Mouse (Mus musculus) heart, postnatal 36 days (tissue): Measurements from ENCODE around the gene Ndfip2. TPM values are rescaled to one million over a fixed set of nuclear protein-coding genes. Genes with fewer than 3 reads are reported as not detected.

Experiments used
- DNase-seq, 2 experiments: peaks; one replicate each; pipeline ENCODE4 v3.0.0; 2021 to 2022
- intact Hi-C: fragments of 180-260 bp; cut with DNase I; formaldehyde crosslinking; loops from one replicate; pipeline ENCODE4 v1.15.1; 2025
- total RNA-seq, 2 experiments: library from RNA; stranded (reverse); gene quantifications; 2 replicates each; pipeline ENCODE4 v1.2.3; 2021

Gene Ndfip2
- total RNA-seq, 2 experiments from 2014 or later: 17.0 to 19.4 TPM

DNA sequence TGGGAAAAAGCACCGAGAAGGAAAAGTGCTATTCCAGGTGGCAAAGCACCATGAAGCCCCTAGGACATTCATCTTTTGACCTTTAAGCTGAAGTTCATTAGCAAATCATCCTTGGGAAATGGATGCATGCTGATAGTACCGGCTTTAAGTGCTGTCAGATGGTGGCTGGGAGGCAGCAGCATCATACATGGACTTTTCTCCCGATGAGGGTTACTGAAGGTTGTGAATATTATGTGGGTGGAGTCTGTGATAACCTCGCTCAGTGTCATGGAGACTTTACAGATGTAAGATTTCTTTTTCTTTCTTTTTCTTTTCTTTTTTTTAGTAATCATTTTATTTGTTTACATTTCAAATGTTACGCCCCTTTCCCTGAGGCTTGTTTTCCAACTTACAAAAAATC lies 18.9 kb downstream of the Ndfip2 start:
- intact Hi-C loops: no loop called here
- DNase-seq: no peak

GRCm38 (mm10) chr14:105284062-105284461 lies 25.7 kb downstream of the Ndfip2 start:
- intact Hi-C loops: no loop called here
- no peak for DNase-seq

DNA sequence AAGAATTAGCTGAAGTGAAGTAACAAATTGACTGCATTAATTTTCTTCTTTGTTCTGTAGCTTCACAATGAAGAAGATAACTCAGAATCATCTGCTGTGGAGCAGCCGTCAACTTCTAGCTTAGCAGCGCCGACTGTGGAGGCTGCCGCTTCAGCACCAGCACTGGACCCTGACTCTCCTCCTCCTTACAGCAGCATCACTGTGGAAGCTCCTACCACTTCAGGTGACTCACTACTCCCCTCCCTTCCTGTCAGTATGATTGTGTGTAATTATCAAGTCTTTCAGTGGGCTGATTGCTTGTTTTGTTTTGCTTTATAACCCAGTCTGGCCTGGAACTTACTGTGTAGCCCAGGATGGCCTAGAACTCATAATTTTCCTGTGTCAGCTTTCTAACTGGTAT lies 29.2 kb downstream of the Ndfip2 start:
- intact Hi-C loops: no loop called here
- no peak for DNase-seq

GRCm38 (mm10) chr14:105287972-105288371 lies 29.6 kb downstream of the Ndfip2 start:
- intact Hi-C loops: no loop called here
- DNase-seq: no peak

DNA sequence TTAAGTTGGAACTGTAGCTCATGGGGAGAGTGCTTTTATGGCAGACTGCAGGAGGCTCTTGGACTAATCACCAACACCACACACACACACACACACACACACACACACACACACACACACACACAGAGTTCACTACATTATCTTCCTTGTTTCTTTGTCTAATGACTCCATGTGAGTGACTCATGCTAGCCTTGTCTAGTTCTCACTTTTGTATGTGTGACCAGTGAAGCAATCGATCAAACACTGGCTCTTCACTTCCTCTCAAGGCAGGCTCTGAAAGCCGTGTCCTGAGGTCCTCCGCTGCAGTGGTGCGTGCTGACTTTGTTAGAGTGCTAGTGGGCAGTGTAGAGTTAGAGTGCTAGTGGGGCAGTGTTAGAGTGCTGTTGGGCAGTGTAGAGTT lies 30.2 kb downstream of the Ndfip2 start:
- DNase-seq: no peak
- intact Hi-C loops: no loop called here

- intact Hi-C loops: loop anchor here (5.0 kb wide), 1 partner anchor 35 kb away; the partner anchor contains the start of gene Ndfip2
- no peak for DNase-seq
These were observed 33.8 kb downstream of the Ndfip2 start for GRCm38 (mm10) chr14:105292139-105292538.

DNA sequence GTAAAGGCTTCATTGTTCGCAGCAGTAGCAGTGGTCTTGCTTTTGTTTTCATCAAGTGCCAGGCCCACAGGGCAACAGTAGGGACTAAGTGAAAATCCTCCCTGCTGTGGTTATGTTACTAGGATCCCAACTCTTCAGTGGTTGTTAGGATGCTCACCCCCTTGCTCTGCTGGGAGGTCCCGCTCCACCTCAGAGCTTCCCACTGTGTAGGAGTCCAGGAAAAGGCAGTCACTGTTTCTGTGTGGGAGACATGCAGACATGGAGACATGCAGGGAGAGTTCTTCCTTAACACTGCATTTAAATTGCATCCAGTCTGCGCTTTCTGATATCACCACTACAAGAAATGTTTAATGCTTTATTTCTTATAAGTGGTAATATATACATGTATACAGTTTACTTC lies 35.4 kb downstream of the Ndfip2 start:
- no peak for DNase-seq
- intact Hi-C loops: loop anchor here (2.0 to 5.0 kb wide), 2 partner anchors 36 to 61 kb away; partner anchors contain the start of gene Ndfip2

- intact Hi-C loops: loop anchor here (1.0 to 2.0 kb wide), 2 partner anchors 63 to 111 kb away; no protein-coding TSS in a partner anchor
- no peak for DNase-seq
These were observed 37.6 kb downstream of the Ndfip2 start for GRCm38 (mm10) chr14:105295820-105296582.

- DNase-seq: no peak
- intact Hi-C loops: no loop called here
These were observed 41.4 kb downstream of the Ndfip2 start for GRCm38 (mm10) chr14:105299744-105300255.

DNA sequence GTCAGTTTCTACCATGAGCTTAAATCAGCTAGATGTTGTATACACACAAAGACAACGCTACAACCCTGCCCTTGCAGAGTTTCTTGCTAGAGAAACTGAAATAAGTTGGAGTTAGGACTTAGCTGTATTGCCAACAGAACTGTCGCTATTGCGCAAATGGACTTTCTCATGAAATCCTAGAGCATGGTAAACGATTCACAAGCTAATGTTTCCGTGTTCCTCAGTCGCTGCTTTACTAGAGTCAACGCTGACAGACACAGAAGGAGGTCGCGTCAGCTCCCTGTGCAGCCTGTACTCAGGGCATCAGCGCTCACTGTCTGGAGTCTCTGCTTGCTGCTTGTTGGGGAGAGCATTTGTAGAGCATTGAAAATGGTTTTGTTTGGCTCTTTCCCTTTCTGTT lies 42.2 kb downstream of the Ndfip2 start:
- DNase-seq: no peak
- intact Hi-C loops: no loop called here

- intact Hi-C loops: no loop called here
- DNase-seq: no peak
These were observed 44.3 kb downstream of the Ndfip2 start for GRCm38 (mm10) chr14:105302708-105303107.

DNA sequence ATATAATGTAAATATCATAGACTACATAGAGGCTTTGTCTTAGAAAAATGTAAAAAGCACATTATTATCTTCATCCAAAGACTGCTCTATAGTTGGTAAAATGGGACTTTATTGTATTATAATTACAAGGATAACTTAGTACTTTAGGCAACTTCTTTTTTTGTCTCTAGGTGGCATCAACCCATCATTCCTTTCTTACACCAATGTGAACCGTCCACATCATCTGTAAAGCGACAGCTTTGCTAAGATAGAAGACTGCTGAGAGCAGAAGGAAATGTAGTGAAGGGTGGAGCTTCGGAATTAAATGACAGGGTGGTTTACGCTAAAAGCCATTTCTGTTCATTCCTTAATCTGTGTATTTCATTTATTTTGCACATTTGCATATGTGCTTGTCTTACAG lies 49.3 kb downstream of the Ndfip2 start:
- intact Hi-C loops: no loop called here
- DNase-seq: no peak

- no peak for DNase-seq
- intact Hi-C loops: loop anchor here (5.0 to 10.0 kb wide), 3 partner anchors 162 to 585 kb away; partner anchors contain the start of gene Spry2
These were observed 54.0 kb downstream of the Ndfip2 start for GRCm38 (mm10) chr14:105312366-105312765.

DNA sequence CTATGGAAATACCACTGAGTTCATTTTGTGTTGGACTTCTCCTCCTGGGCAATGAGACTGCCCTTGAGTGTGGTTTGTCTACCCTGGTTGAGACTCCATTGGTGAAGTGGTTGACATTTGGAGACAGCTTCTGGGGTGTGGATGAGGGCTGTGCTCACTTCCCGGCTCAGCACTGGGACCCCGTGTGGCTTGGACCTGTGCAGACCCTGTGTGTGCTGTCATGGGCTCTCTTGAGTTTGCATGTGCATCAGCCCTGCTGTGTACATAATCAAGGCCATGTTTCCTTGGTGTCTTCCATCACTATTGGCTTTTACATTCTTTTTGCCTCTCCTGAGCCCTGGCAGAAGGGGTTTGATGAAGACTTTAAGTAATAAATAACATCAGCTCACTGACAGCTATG lies 54.6 kb downstream of the Ndfip2 start:
- intact Hi-C loops: loop anchor here (5.0 to 10.0 kb wide), 3 partner anchors 162 to 584 kb away; partner anchors contain the start of gene Spry2

GRCm38 (mm10) chr14:105313877-105314276 lies 55.5 kb downstream of the Ndfip2 start:
- peak in 1 of 2 experiments; percentile 20 for DNase-seq
- intact Hi-C loops: loop anchor here (2.0 to 10.0 kb wide), 5 partner anchors 15 to 583 kb away; partner anchors contain the start of gene Spry2

More for the DNA sequence above, 54.6 kb downstream of the Ndfip2 start:
- DNase-seq: no peak

GRCm38 (mm10) chr14:105321712-105322111 lies 63.3 kb downstream of the Ndfip2 start:
- intact Hi-C loops: loop anchor here (10.0 kb wide), 1 partner anchor 1103 kb away; no protein-coding TSS in a partner anchor
- DNase-seq: no peak

DNA sequence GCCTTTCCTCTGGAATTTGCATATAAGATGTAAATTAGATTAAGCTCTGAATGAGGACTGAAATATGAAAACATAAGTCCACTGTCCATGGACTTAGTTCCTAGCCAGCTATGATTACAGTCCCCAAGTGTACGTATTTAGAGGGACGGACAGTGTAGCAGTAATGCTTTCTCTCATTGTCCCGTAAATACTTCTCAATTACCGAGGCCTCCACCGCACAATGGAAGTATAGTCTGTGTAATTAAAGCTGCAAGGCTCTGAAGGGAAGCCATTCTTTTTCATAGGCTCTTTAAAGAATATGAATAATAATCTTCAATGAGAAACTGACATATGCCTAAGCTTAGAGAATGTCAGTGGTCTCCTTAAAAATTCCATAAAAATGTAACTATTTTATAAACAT lies 64.5 kb downstream of the Ndfip2 start:
- intact Hi-C loops: loop anchor here (10.0 kb wide), 1 partner anchor 1102 kb away; no protein-coding TSS in a partner anchor
- no peak for DNase-seq

DNA sequence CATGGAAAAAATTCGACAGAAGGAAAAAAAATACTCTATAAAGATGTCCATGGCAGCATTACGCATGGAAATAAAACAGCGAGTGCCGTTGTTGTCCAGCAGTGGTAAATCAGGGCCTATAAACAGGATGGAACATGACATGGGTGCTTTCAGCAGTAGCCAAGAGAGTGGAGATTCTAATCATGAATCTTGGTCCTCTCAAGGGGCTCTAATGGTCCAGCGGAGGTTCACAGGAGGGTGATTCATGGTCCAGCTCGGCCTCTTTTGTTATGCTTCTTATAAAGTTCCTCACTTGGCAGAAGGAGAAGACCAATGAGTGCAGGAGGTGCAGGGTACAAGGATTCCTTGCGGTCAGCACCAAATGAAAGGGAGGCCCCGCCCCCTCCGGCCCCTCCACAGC lies 65.1 kb downstream of the Ndfip2 start:
- intact Hi-C loops: loop anchor here (10.0 kb wide), 1 partner anchor 1101 kb away; no protein-coding TSS in a partner anchor
- no peak for DNase-seq

DNA sequence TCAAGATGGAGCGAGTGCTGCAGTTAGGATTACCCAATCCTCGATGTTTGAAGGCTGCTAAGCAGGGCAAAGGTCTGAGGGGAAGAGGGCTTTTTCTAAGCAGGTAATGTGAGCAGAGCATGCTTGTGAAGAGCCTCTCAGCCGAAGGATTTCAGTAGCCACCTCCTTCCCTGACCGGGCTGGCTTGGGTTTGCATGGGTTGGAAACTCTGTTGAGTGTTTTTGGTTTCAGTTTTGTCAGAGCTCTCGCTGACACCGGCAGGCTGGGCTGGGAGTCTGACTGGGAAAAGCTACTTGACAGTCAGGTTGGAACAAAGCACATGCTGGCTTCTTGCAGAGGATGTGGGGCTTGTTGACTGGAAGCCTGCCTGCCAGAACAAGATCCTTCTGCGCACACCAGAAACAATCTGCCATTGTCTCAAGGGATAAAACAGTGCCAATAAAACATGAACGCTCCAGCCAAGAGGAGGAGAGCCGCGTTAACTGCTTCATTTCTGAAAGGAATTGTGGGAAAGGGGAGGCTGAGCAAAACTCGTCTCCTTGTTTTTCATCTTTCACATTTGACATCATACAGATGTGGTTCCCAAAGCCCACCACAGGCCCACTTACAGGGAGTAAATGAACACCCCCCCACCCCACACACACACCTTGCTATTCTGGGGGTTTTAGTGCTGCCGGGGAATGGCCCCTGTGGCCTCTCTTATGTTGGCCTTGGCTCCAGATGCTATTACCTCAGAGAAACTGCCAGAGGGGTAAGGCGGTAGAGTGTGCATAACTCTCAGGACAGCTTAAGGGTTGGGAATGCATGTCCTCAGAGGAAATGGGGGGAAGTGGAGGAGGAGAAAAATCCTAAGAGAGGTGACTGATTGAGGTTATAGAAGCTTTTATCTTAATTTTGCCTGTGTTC lies 70.3 kb downstream of the Ndfip2 start:
- intact Hi-C loops: loop anchor here (2.0 to 10.0 kb wide), 6 partner anchors 14 to 1096 kb away; no protein-coding TSS in a partner anchor
- DNase-seq: peak; percentile 73 to 79

DNA sequence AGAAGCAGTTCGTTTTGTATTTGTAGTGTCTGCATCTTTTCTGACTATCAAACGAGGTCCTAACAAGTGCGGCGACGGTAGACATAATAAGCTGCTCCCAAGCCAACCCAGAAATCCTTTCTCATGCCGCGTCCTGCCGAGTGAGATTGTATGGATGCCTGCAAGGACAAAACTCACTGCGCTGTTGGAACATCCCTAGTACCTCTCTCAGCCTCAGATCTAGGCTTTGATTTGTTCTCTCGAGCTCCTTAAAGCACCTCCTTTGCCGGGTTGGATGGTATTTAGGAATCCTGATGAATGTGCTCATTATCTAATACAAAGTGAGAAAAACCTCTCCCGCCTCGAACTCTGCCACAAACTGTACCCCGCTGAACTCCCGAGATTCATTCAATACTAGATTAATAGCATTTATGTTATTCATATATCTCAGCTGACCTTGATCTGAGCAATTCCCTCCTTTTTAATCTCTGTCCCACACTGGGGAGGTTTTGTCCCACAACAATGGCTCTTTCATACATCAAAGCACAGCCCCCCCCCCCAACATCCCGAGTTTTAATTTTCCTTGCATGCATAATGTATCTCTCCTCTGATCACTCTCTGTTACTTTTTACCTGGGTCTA lies 75.2 kb downstream of the Ndfip2 start:
- intact Hi-C loops: no loop called here
- DNase-seq: no peak
